Mouse (Mus musculus) lung, postnatal 0 days (tissue): Measurements from ENCODE around the gene Myh13. TPM values are rescaled to one million over a fixed set of nuclear protein-coding genes. Genes with fewer than 3 reads are reported as not detected.

Experiments
- ATAC-seq: fragments of 200-750 bp; cut with Nextera tagmentation; 2 replicates; pipeline ENCODE4 v1.8.0; 2017; ENCODE audit warnings: moderate library complexity
- DNase-seq: peaks from one replicate; pipeline ENCODE4 v3.0.0-alpha.2; 2016; ENCODE audit warnings: low spot score
- H3K27ac ChIP-seq: fragments of 300-500 bp; sonication (generic); 2 replicates; pipeline ENCODE4 v1.5.1; 2014; ENCODE audit warnings: antibody characterized with exemption, mild to moderate bottlenecking, low read length, mixed read lengths
- H3K27me3 ChIP-seq: fragments of 300-500 bp; sonication (generic); replicated peaks from 2 replicates; pipeline ENCODE4 v1.6.1; 2014; ENCODE audit warnings: low read length, mixed read lengths; ENCODE audit not compliant: insufficient read depth
- H3K36me3 ChIP-seq: fragments of 300-500 bp; sonication (generic); 2 replicates; pipeline ENCODE4 v1.6.1; 2014; ENCODE audit warnings: low read length, mixed read lengths; ENCODE audit not compliant: insufficient read depth
- H3K4me1 ChIP-seq: fragments of 300-500 bp; sonication (generic); 2 replicates; pipeline ENCODE4 v1.6.1; 2014; ENCODE audit warnings: antibody characterized with exemption, low read depth, low read length, mixed read lengths; ENCODE audit not compliant: insufficient read depth
- H3K4me2 ChIP-seq: fragments of 300-500 bp; sonication (generic); replicated peaks from 2 replicates; pipeline ENCODE4 v1.6.1; 2014; ENCODE audit warnings: low read depth, mild to moderate bottlenecking, low read length, moderate library complexity, mixed read lengths
- H3K4me3 ChIP-seq: fragments of 300-500 bp; sonication (generic); 2 replicates; pipeline ENCODE4 v1.5.1; 2014; ENCODE audit warnings: low read depth, low read length
- H3K9ac ChIP-seq: fragments of 300-500 bp; sonication (generic); replicated peaks from 2 replicates; pipeline ENCODE4 v1.6.1; 2014; ENCODE audit warnings: low read depth, mild to moderate bottlenecking
- H3K9me3 ChIP-seq: fragments of 300-500 bp; sonication (generic); 2 replicates; pipeline ENCODE4 v1.6.1; 2016; ENCODE audit warnings: low read length, mixed read lengths
- CTCF ChIP-seq: IDR thresholded peaks from 2 replicates; pipeline ENCODE4 v1.5.1; 2016; ENCODE audit warnings: antibody characterized with exemption, mild to moderate bottlenecking
- EP300 ChIP-seq: IDR thresholded peaks from 2 replicates; pipeline ENCODE4 v1.6.1; 2016; ENCODE audit warnings: antibody characterized with exemption, mild to moderate bottlenecking, control low read depth
- WGBS: fragments of 180-500 bp; shearing (Covaris S2); extraction: QIAGEN DNeasy Blood & Tissue Kit; methylation state at CpG from one replicate; pipeline ENCODE4 v1.1.7; 2014; 5-methylcytosine and 5-hydroxymethylcytosine counted together
- polyA plus RNA-seq: library from polyadenylated mRNA; unstranded; fragments of >200 nt; fragmentation: Nextera tagmentation; extraction: Ambion mirVana; gene quantifications from 2 replicates; pipeline ENCODE4 v1.2.1, GENCODE M21; 2015

Myh13 gene
- polyA plus RNA-seq, 1 experiment from 2014 or later = 0.38 TPM

DNA sequence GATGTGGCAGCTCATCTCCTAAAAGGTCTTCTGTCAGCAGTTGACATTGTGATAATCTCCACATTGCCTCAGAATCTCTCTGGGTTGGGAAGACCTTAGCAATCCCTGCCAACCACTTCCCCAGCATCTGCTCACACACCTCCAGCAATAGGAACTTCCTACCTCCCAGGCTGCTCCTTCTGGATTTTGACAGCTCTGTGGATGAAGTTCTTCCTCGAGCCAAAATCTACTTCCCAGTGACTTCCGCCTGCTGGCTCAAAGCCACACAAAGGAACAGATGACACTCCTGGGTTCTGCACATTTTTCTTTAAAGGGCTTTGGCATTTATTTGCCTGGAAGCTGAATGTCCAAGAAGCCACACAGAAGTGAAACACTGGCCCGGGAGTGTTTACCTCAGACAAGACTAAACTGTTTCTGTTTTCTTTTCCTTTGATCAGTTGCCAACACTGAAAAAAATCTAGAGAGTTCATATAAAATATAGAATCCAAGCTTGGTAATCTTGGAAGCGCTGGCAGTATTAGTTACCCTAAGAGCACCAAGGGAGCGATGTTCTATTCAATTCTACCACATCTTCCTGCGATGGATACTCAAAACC is 93.0 kb downstream of the Myh13 start:
- Histone ChIP-seq H3K27me3 (no peaks in the 10 kb centered on the region; the same call in 1 of the 2 replicates), H3K27ac (no peak overlapping the region), H3K4me1 (no peaks in the 10 kb centered on the region), H3K36me3 (no peaks in the 10 kb centered on the region), H3K9me3 (no peaks in the 10 kb centered on the region), H3K9ac (no peak overlapping the region), H3K4me2 (no peak overlapping the region), H3K4me3 (no peak overlapping the region)
- TF ChIP-seq CTCF = no peak
- no peak for TF ChIP-seq EP300
- ATAC-seq = peak; percentile 23; the same call in 1 of the 2 replicates
- DNase-seq = peak; percentile 31
- WGBS = 50% methylated on average over 6 of the region's 6 CpGs

Other genes with a start within 250 kb of the Myh13 start
- gene Myh3, start 243.4 kb upstream of the Myh13 start, polyA plus RNA-seq = 0.07 and 0.12 TPM in 2 replicates
- gene Myh2, start 150.6 kb upstream of the Myh13 start, polyA plus RNA-seq = not detected in 2 replicates
- 0.02 TPM in 1 of 2 replicates, not detected in the other for gene Myh1, start 121.6 kb upstream of the Myh13 start, polyA plus RNA-seq
- gene Myh4, start 83.6 kb upstream of the Myh13 start, polyA plus RNA-seq = not detected in 2 replicates
- gene Myh8, start 44.5 kb upstream of the Myh13 start, polyA plus RNA-seq = 0.18 and 0.29 TPM in 2 replicates
- gene Gas7, start 133.8 kb downstream of the Myh13 start, polyA plus RNA-seq = 18.7 and 20.9 TPM in 2 replicates